ENCODE assay signal across 34 mouse cellular contexts in the genomic region with DNA sequence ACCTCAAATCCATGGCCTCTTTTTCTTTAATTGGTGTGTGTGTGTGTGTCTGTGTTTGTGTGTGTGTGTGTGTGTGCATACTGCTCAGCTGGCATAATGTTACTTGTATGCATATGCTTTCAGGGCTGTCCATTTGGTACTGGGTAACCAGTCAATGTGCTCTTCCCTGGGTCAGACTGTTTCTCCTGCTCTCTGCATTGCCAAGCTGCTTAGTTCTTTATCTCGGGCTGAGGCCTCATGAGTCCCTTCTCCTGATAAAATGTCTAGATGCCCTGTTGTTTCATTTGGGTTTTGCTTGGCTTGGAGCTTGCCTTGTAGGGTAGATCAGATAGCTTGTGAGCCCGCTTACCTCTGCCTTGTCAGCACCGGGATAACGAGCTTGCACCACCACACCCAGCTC. TPM values are rescaled to one million over a fixed set of nuclear protein-coding genes. Genes with fewer than 3 reads are reported as not detected.
"Had no signal": no experiment of that assay in that cellular context is flagged by ENCODE, and none has a peak within 500 bp of the region (broad histone marks: within the 10 kb centered on the region; RNA-seq: fewer than 3 reads in every experiment).

No protein-coding gene starts in this region.

- H3K9me3 ChIP-seq: hindbrain, embryonic 10.5 days; hindbrain, embryonic 12.5 days; intestine, embryonic 15.5 days; limb, embryonic 13.5 days; limb, embryonic 15.5 days; liver, embryonic 13.5 days had no signal

- H3K27me3 ChIP-seq: hindbrain, embryonic 12.5 days; intestine, embryonic 15.5 days; limb, embryonic 13.5 days; limb, embryonic 15.5 days; liver, embryonic 13.5 days had no signal

- H3K9ac ChIP-seq: hindbrain, embryonic 12.5 days; hindbrain, embryonic 14.5 days; intestine, embryonic 15.5 days; limb, embryonic 13.5 days; limb, embryonic 15.5 days; liver, embryonic 13.5 days had no signal

- H3K36me3 ChIP-seq: hindbrain, embryonic 10.5 days; hindbrain, embryonic 12.5 days; intestine, embryonic 15.5 days; limb, embryonic 13.5 days; limb, embryonic 15.5 days; liver, embryonic 13.5 days had no signal

- ATAC-seq: forebrain, embryonic 16.5 days; hindbrain, embryonic 16.5 days; inflammation-experienced regulatory T-cells, adult 6 months; intestine, embryonic 15.5 days had no signal

- H3K4me3 ChIP-seq: gastrocnemius, adult 2 months; heart, adult 2 months; hindbrain, embryonic 10.5 days; hindbrain, embryonic 12.5 days; intestine, embryonic 15.5 days; layer of hippocampus, adult 2 months; left cerebral cortex, adult 2 months; limb, embryonic 13.5 days; limb, embryonic 15.5 days; liver, embryonic 13.5 days had no signal

- H3K4me1 ChIP-seq: hindbrain, embryonic 10.5 days; hindbrain, embryonic 12.5 days; intestine, embryonic 15.5 days; limb, embryonic 13.5 days; limb, embryonic 15.5 days had no signal

- DNase-seq: gastrocnemius, adult 2 months; gastrocnemius, postnatal 10 days; gastrocnemius, postnatal 25 days; heart, adult 2 months; heart, postnatal 10 days; heart, postnatal 4 days; kidney, adult 18-20 months; kidney, adult 8-10 months; kidney, postnatal 10 days; kidney, postnatal 25 days; kidney, postnatal 4 days; left cerebral cortex, postnatal 4 days; liver, embryonic 13.5 days had no signal

- H3K27ac ChIP-seq: gastrocnemius, adult 2 months; heart, adult 2 months; hindbrain, embryonic 10.5 days; hindbrain, embryonic 12.5 days; hindbrain, embryonic 14.5 days; intestine, embryonic 15.5 days; layer of hippocampus, adult 2 months; left cerebral cortex, adult 2 months; limb, embryonic 13.5 days; limb, embryonic 15.5 days; liver, embryonic 13.5 days had no signal

- H3K4me2 ChIP-seq: heart, embryonic 11.5 days; hindbrain, embryonic 12.5 days; hindbrain, embryonic 14.5 days; intestine, embryonic 15.5 days; limb, embryonic 13.5 days; limb, embryonic 15.5 days; liver, embryonic 13.5 days had no signal

RNA-seq across cellular contexts. Expression of gene 5830473C10Rik, which starts 2.0 kb away (rescaled TPM):
- total RNA-seq: gastrocnemius, adult 2 months; gastrocnemius, postnatal 10 days; gastrocnemius, postnatal 25 days; granulocyte monocyte progenitor cell, adult 5-6 weeks; heart, adult 2 months; heart, postnatal 10 days; heart, postnatal 25 days; heart, postnatal 4 days; layer of hippocampus, adult 2 months; layer of hippocampus, postnatal 25 days had no signal
- polyA plus RNA-seq: forebrain, embryonic 16.5 days; heart, adult 2 months; heart, embryonic 11.5 days; heart, embryonic 14.5 days; heart, embryonic 16.5 days; hindbrain, embryonic 12.5 days; intestine, embryonic 15.5 days; limb, embryonic 11.5 days; limb, embryonic 15.5 days had no signal

RNA-seq across cellular contexts. Expression of gene Afm, which starts 44.1 kb away (rescaled TPM):
- total RNA-seq: gastrocnemius, adult 2 months; gastrocnemius, postnatal 25 days; granulocyte monocyte progenitor cell, adult 5-6 weeks; heart, adult 2 months; heart, postnatal 10 days; heart, postnatal 25 days; heart, postnatal 4 days; layer of hippocampus, adult 2 months; layer of hippocampus, postnatal 10 days; layer of hippocampus, postnatal 25 days; left cerebral cortex, adult 2 months; left cerebral cortex, postnatal 14 days; left cerebral cortex, postnatal 4 days had no signal
- polyA plus RNA-seq: forebrain, embryonic 16.5 days; frontal cortex, adult 2 months; heart, adult 2 months; heart, embryonic 11.5 days; heart, embryonic 14.5 days; hindbrain, embryonic 10.5 days; hindbrain, embryonic 12.5 days; hindbrain, embryonic 14.5 days; hindbrain, embryonic 16.5 days; inflammation-experienced regulatory T-cells, adult 6 months; limb, embryonic 11.5 days; limb, embryonic 13.5 days; limb, embryonic 15.5 days had no signal
